Mouse (Mus musculus) ES-E14 (cell line): ENCODE data around the gene Zeb2.

Experiments used
- HCFC1 ChIP-seq: IDR thresholded peaks from 2 replicates; pipeline ENCODE4 v1.6.1; 2012; ENCODE audit warnings: low read length, inconsistent platforms, borderline replicate concordance; ENCODE audit not compliant: insufficient read depth
- MAFK ChIP-seq: IDR thresholded peaks from 2 replicates; pipeline ENCODE4 v1.6.1; 2014; ENCODE audit warnings: mild to moderate bottlenecking, low read depth, low read length, inconsistent platforms; ENCODE audit not compliant: insufficient read depth
- ZNF384 ChIP-seq: IDR thresholded peaks from 2 replicates; pipeline ENCODE4 v1.6.1; 2012; ENCODE audit warnings: low read depth, low read length, inconsistent platforms

DNA sequence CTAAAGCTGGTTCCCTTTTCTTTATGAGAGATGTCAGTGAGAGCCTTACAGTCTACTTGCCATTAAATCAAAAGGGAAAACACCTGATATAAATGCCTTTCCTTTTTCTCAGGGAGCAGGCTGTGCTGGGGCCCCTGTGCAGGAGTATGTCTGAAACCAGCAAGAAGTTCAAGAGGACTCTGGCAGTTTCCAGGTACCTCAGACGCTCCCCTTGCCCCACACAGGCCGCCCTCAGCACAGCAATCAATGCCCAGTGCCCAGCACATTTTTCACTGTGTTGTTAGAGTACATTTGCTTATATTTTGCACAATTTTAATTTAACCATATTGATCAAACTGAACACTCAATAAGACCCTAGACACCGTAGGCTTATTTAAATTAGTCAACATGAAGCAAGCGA, 35.6 kb downstream of the Zeb2 start:
- TF ChIP-seq ZNF384 (no peak), MAFK (no peak), HCFC1 (no peak)
